Mouse (Mus musculus) cerebellum, adult 2 months (tissue): ENCODE results near the gene Ldb1. TPM values are rescaled to one million over a fixed set of nuclear protein-coding genes. Genes with fewer than 3 reads are reported as not detected.

ENCODE experiments used
- DNase-seq, 2 experiments: peaks; one replicate each; pipeline ENCODE4 v3.0.0; 2021
- H3K27ac ChIP-seq: fragments of 200-500 bp; 2 replicates; pipeline ENCODE4 v1.5.1; 2012; ENCODE audit warnings: low read length, control low read depth, inconsistent platforms; ENCODE audit not compliant: insufficient read depth
- H3K27me3 ChIP-seq: fragments of 200-500 bp; 2 replicates; pipeline ENCODE4 v1.6.1; 2012; ENCODE audit warnings: inconsistent platforms, mild to moderate bottlenecking, low read length, moderate library complexity; ENCODE audit not compliant: control insufficient read depth, insufficient read depth
- H3K4me1 ChIP-seq: fragments of 200-500 bp; 2 replicates; pipeline ENCODE4 v1.6.1; 2011; ENCODE audit warnings: low read length; ENCODE audit not compliant: control insufficient read depth, insufficient read depth
- H3K4me3 ChIP-seq: fragments of 200-500 bp; replicated peaks from 2 replicates; pipeline ENCODE3; 2011; ENCODE audit warnings: mild to moderate bottlenecking, low read depth, low read length, control low read depth; ENCODE audit not compliant: insufficient read depth
- CTCF ChIP-seq: fragments of 200-500 bp; IDR thresholded peaks from 2 replicates; pipeline ENCODE4 v1.5.1; 2011; ENCODE audit warnings: low read depth, mild to moderate bottlenecking, control low read depth, low read length, moderate library complexity, borderline replicate concordance; ENCODE audit not compliant: insufficient read depth
- POLR2A ChIP-seq: fragments of 200-500 bp; IDR thresholded peaks from 2 replicates; pipeline ENCODE4 v1.6.1; 2011; ENCODE audit warnings: low read length, control low read depth, borderline replicate concordance; ENCODE audit not compliant: insufficient read depth
- WGBS: fragments of 180-500 bp; shearing (Covaris S2); methylation state at CpG from one replicate; pipeline ENCODE4 v1.1.7; 2018; 5-methylcytosine and 5-hydroxymethylcytosine counted together
- polyA plus RNA-seq: library from polyadenylated mRNA; depleted of rRNA; stranded (reverse); fragments of >200 nt; gene quantifications from 2 replicates; pipeline ENCODE4 v1.2.3, GENCODE M21; 2012

Gene Ldb1
- polyA plus RNA-seq, 1 experiment, result 159 TPM

GRCm38 (mm10) chr19:46075616-46076607 lies 30.9 kb upstream of the Ldb1 start, which contains the start of gene Nolc1:
Nolc1 (plus strand) TSS chr19:46075863.
- no peak for TF ChIP-seq CTCF
- TF ChIP-seq POLR2A, result peak; percentile 73
- Histone ChIP-seq H3K27me3 (no peaks in the 10 kb centered on the region), H3K4me3 (peak within 1 kb of the TSS; percentile 67), H3K27ac (no peak within 1 kb of the TSS), H3K4me1 (no peaks in the 10 kb centered on the region)
- under 1% methylated on average over 66 of the region's 66 CpGs for WGBS
- peak; percentile 99 for DNase-seq

- 95% methylated on average over 5 of the region's 5 CpGs for WGBS
- DNase-seq, result no peak
- Histone ChIP-seq H3K27me3 (no peaks in the 10 kb centered on the region), H3K4me1 (no peaks in the 10 kb centered on the region), H3K27ac (no peak overlapping the region), H3K4me3 (no peak overlapping the region)
- TF ChIP-seq POLR2A (no peak), CTCF (no peak)
Observed at GRCm38 (mm10) chr19:46074266-46074665, 29.3 kb upstream of the Ldb1 start.

- Histone ChIP-seq H3K4me3 (no peak overlapping the region), H3K27ac (no peak overlapping the region), H3K27me3 (no peaks in the 10 kb centered on the region), H3K4me1 (no peaks in the 10 kb centered on the region)
- TF ChIP-seq POLR2A, result no peak
- TF ChIP-seq CTCF, result no peak
- WGBS, result 77% methylated on average over 7 of the region's 7 CpGs
- no peak for DNase-seq
Observed at GRCm38 (mm10) chr19:46073285-46073684, 28.3 kb upstream of the Ldb1 start.

GRCm38 (mm10) chr19:46068054-46068453 lies 23.0 kb upstream of the Ldb1 start:
- Histone ChIP-seq H3K4me3 (no peak overlapping the region), H3K27ac (no peak overlapping the region), H3K4me1 (no peaks in the 10 kb centered on the region), H3K27me3 (no peaks in the 10 kb centered on the region)
- TF ChIP-seq POLR2A (no peak), CTCF (no peak)
- WGBS, result 78% methylated on average over 10 of the region's 10 CpGs
- DNase-seq, result no peak

- no peaks in the 10 kb centered on the region for H3K27me3 ChIP-seq
- H3K4me3 ChIP-seq, result no peak overlapping the region
- TF ChIP-seq POLR2A (no peak), CTCF (no peak)
- WGBS, result 75% methylated on average over 6 of the region's 6 CpGs
- no peak overlapping the region for H3K27ac ChIP-seq
- DNase-seq, result no peak
- H3K4me1 ChIP-seq, result no peaks in the 10 kb centered on the region
Observed at GRCm38 (mm10) chr19:46060845-46061244, 15.8 kb upstream of the Ldb1 start.

- H3K27me3 ChIP-seq, result no peaks in the 10 kb centered on the region
- no peaks in the 10 kb centered on the region for H3K4me1 ChIP-seq
- no peak for TF ChIP-seq CTCF
- TF ChIP-seq POLR2A, result no peak
- no peak overlapping the region for H3K4me3 ChIP-seq
- no peak for DNase-seq
- WGBS, result 97% methylated on average over 7 of the region's 7 CpGs
- H3K27ac ChIP-seq, result no peak overlapping the region
Observed at GRCm38 (mm10) chr19:46058466-46058865, 13.5 kb upstream of the Ldb1 start.

- under 1% methylated on average over 41 of the region's 42 CpGs for WGBS
- H3K4me3 ChIP-seq, result peak overlapping the region; percentile 70
- no peaks in the 10 kb centered on the region for H3K4me1 ChIP-seq
- peak overlapping the region; percentile 17; the same call in 1 of the 2 replicates for H3K27ac ChIP-seq
- TF ChIP-seq POLR2A, result no peak
- no peak for TF ChIP-seq CTCF
- peak in 1 of 2 experiments; percentile 70 for DNase-seq
- no peaks in the 10 kb centered on the region for H3K27me3 ChIP-seq
Observed at GRCm38 (mm10) chr19:46056947-46057607, 12.1 kb upstream of the Ldb1 start.

- TF ChIP-seq POLR2A (peak; percentile 64; the same call in 1 of the 2 replicates), CTCF (no peak)
- Histone ChIP-seq H3K27ac (peak overlapping the region; percentile 17; the same call in 1 of the 2 replicates), H3K4me3 (peak overlapping the region; percentile 70), H3K27me3 (no peaks in the 10 kb centered on the region), H3K4me1 (no peaks in the 10 kb centered on the region)
- WGBS, result under 1% methylated on average over 52 of the region's 52 CpGs
- peak; percentile 92 to 96 for DNase-seq
Observed at GRCm38 (mm10) chr19:46056388-46056946, 11.5 kb upstream of the Ldb1 start.
